Mouse (Mus musculus) brown adipose tissue, adult 24 weeks (tissue): Measurements from ENCODE around the gene Cnbd2. TPM values are rescaled to one million over a fixed set of nuclear protein-coding genes. Genes with fewer than 3 reads are reported as not detected.
A peak's percentile ranks its signal among the peaks of the same experiment; 100 is the strongest.
"Not testable (repeated sequence)": the region's sequence is repeated elsewhere in the genome, so short reads cannot be mapped to it uniquely, and the experiment has no call there.

Experiments
- H3K27ac ChIP-seq: fragments of 200-500 bp; replicated peaks from 2 replicates; pipeline ENCODE4 v1.5.1; 2012; ENCODE audit warnings: low read depth, mild to moderate bottlenecking, low read length
- H3K4me1 ChIP-seq: fragments of 200-500 bp; 2 replicates; pipeline ENCODE4 v1.6.1; 2012; ENCODE audit warnings: low read length, mixed read lengths; ENCODE audit not compliant: control insufficient read depth, insufficient read depth, insufficient read length
- H3K4me3 ChIP-seq: fragments of 200-500 bp; 2 replicates; pipeline ENCODE4 v1.5.1; 2012; ENCODE audit warnings: low read depth, mild to moderate bottlenecking, low read length, moderate library complexity; ENCODE audit not compliant: insufficient read depth
- polyA plus RNA-seq: library from polyadenylated mRNA; stranded (reverse); fragments of >200 nt; gene quantifications from 2 replicates; pipeline ENCODE4 v1.2.4, GENCODE M21; 2012; ENCODE audit not compliant: missing spikeins, insufficient read depth, insufficient read length

Cnbd2 gene
- polyA plus RNA-seq, 1 experiment, result 2.0 TPM

- Histone ChIP-seq H3K27ac (no peak overlapping the region), H3K4me1 (no peaks in the 10 kb centered on the region), H3K4me3 (no peak overlapping the region)
These were observed 81.2 kb downstream of the Cnbd2 start for GRCm38 (mm10) chr2:156393155-156393828.

DNA sequence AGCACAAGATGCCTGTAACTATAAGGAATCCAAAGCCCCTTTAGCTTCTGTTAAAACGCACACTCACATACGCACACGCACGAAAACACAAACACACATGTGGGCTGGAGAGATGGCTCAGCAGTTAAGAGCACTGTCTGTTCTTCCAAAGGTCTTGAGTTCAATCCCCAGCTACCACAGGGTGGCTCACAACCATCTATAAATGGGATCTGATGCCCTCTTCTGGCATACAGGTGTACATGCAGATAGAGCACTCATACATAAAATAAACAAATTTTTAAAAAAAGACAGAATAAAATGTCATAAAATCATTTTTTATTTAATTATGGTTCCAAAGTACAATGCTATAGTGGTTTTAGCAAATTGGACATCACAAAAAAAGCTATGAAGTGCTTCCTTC is 82.2 kb downstream of the Cnbd2 start:
- H3K4me1 ChIP-seq, result no peaks in the 10 kb centered on the region
- no peak overlapping the region for H3K27ac ChIP-seq
- H3K4me3 ChIP-seq, result no peak overlapping the region

DNA sequence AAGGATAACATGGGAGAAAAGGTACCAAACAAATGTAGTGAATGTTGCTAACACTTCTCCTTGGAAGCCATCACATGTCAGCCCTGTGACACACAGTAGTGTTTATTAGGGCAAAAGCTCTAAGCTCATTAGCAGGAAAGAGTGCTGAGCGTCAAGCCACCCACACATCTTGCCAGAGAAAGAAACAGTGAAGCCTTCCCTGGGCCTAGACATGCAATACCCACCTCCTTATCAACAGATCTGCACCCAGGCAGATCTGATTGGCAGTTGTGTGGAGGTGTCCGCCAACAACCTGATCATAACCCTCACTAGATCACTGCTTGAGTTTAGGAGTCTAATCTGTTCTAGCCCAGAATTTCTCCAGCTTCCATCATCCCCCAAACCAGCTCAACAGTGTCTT is 84.0 kb downstream of the Cnbd2 start:
- H3K27ac ChIP-seq, result no peak overlapping the region
- no peak overlapping the region for H3K4me3 ChIP-seq
- H3K4me1 ChIP-seq, result no peaks in the 10 kb centered on the region

GRCm38 (mm10) chr2:156397988-156398387 is 85.9 kb downstream of the Cnbd2 start:
- H3K4me3 ChIP-seq, result no peak overlapping the region
- H3K4me1 ChIP-seq, result no peaks in the 10 kb centered on the region
- no peak overlapping the region for H3K27ac ChIP-seq

- no peaks in the 10 kb centered on the region for H3K4me1 ChIP-seq
- H3K4me3 ChIP-seq, result no peak overlapping the region
- no peak overlapping the region for H3K27ac ChIP-seq
These were observed 87.4 kb downstream of the Cnbd2 start for GRCm38 (mm10) chr2:156399485-156399884.

DNA sequence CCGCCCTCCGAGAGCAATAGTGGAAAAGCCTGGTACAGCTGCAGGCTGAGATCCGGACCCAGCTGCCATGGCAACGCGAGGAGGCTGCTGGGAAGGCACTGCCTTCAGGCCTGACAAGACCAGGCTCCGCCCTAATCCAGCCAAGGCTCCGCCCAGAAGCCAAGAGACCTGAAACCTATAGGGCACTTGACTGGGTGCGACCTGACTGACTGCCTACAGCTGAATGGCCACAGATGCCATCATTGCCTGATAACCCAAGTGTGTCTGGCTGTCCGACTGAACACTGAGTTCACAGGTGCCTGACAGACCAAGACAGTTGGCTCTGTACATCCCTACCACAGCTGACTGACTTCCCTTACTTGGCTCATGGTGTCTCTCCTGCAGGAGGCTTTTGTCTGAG is 89.2 kb downstream of the Cnbd2 start:
- Histone ChIP-seq H3K4me3 (no peak overlapping the region), H3K27ac (no peak overlapping the region), H3K4me1 (no peaks in the 10 kb centered on the region)

DNA sequence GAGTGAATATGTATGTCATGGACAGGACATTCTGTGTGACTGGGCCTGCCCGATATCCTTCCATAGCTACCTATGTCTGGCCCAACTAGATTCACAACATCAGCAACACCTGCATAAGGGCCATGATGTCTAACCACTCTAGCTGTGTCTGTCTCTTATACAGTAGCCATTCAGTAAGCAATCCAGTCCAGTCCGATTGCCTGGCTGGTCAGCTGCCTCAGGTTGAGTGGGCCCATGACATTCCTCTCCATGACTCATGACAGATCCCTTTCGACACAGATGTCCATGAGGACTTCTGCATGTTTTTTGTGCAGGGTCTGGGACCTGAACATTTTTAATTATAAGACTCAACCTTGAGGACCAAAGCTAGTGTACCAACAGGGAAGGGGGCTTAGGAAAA is 89.9 kb downstream of the Cnbd2 start:
- Histone ChIP-seq H3K27ac (no peak overlapping the region), H3K4me1 (no peaks in the 10 kb centered on the region), H3K4me3 (no peak overlapping the region)

- H3K4me3 ChIP-seq, result no peak overlapping the region
- no peaks in the 10 kb centered on the region for H3K4me1 ChIP-seq
- no peak overlapping the region for H3K27ac ChIP-seq
These were observed 94.9 kb downstream of the Cnbd2 start for GRCm38 (mm10) chr2:156406987-156407386.

GRCm38 (mm10) chr2:156408168-156408567 is 96.1 kb downstream of the Cnbd2 start:
- Histone ChIP-seq H3K27ac (no peak overlapping the region), H3K4me1 (no peaks in the 10 kb centered on the region), H3K4me3 (no peak overlapping the region)

- H3K4me3 ChIP-seq, H3K4me1 ChIP-seq, H3K27ac ChIP-seq: not testable (repeated sequence)
These were observed 99.2 kb downstream of the Cnbd2 start for GRCm38 (mm10) chr2:156411348-156411747.

DNA sequence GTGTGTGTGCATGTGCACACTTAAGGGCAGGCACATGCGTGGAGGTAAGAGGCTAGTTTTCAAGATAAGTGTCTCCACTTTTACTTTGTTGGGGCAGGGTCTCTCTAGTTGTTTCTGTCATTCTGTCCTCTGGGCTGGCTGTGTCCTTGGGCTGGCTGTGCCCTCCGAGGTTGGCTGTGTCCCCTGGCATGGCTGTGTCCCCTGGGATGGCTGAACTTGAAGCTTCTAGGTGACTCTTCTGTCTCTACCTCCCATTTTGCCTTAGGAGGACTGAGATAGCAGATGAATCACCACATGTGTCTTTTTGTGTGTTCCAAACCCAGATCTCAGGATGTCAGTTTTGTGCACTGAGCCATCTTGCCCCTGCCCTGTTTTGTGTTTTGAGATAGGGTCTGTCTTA is 102.9 kb downstream of the Cnbd2 start:
- no peak overlapping the region for H3K4me3 ChIP-seq
- H3K4me1 ChIP-seq, result peaks cover 5% of the 10 kb centered on the region; the same call in 1 of the 2 replicates
- H3K27ac ChIP-seq, result no peak overlapping the region

GRCm38 (mm10) chr2:156415674-156416073 is 103.6 kb downstream of the Cnbd2 start:
- Histone ChIP-seq H3K4me1 (peaks cover 8% of the 10 kb centered on the region), H3K4me3 (no peak overlapping the region), H3K27ac (no peak overlapping the region)

DNA sequence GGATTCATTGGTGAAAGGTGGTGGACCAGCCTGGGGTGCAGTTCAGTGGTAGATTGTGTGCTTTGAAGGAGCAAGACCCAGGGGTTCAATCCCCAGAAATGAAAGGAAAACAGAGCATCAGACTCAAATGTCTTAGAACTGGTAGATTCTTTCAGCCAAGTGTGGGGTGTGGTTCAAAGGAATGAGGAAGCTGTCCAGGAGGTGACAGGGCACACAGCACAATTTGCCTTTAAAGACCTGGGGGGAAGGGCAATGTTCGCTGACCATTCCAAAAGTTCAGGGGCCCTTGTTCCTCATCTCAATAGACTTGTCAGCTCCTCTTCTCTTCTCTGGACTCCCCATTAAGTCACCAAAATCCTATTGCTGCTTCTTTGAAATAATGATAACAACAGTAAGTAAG is 105.1 kb downstream of the Cnbd2 start:
- Histone ChIP-seq H3K4me1 (peaks cover 8% of the 10 kb centered on the region), H3K4me3 (no peak overlapping the region), H3K27ac (no peak overlapping the region)

DNA sequence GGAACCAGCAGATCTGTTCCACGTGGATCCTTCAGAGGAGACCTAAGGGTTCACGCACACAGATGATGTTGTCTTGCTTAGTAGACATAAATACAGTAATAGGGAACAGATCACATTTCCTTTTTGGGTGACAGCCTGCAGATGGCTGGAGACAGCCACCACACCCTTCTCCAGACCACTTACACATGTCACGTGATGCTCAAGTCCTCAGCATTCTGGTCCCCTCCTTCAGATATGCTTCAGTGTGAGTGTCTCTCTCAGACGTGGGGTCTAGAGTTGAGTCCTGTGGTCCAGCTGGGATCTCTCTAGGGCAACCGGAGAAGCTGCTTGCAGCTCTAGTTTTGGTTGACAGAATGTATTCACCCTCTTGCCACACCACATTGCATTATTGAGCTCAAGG is 106.4 kb downstream of the Cnbd2 start:
- Histone ChIP-seq H3K27ac (no peak overlapping the region), H3K4me3 (no peak overlapping the region), H3K4me1 (peaks cover 8% of the 10 kb centered on the region)

- Histone ChIP-seq H3K4me1 (peaks cover 4% of the 10 kb centered on the region; the same call in 1 of the 2 replicates), H3K4me3 (peak overlapping the region; percentile 75), H3K27ac (peak overlapping the region; percentile 58)
These were observed 108.2 kb downstream of the Cnbd2 start for GRCm38 (mm10) chr2:156420327-156420693.

GRCm38 (mm10) chr2:156420694-156421380 is 108.7 kb downstream of the Cnbd2 start, which contains the start of gene Epb41l1:
TSS of gene Epb41l1 (plus strand) at chr2:156420909.
- Histone ChIP-seq H3K4me3 (peak within 1 kb of the TSS; percentile 75), H3K4me1 (peaks cover 4% of the 10 kb centered on the region; the same call in 1 of the 2 replicates), H3K27ac (peak within 1 kb of the TSS; percentile 58)
